Mouse (Mus musculus): ENCODE measurements at regions not wholly inside any gene's neighbourhood (a gene's known extent, or its start where the extent isn't known, plus 50 kb on each side); places are given as distances from the start of the nearest gene placed in this dataset.

DNA sequence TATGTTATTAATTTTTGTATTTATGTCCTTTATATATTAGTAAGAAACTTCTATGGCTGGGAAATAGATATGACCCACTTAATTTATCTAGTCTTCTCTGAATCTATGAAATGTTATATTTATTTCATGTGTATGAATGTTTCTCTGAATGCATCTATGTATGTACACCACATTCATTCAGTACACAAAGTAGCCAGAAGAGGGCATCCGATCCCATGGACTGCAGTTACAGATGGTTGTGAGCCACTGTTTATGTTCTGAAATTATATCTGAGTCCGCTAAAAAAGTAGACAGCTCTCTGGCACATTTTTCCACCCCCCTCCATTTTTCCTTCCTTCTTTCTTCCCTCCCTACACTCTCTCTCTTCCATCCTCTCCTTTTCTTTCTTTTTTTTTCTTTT is 557.8 kb upstream of the Arpp21 start:
- H3K4me1 ChIP-seq (ENCODE audit: control insufficient read depth, insufficient read depth, low read length): no peaks in the 10 kb centered on the region
- no peak overlapping the region for H3K4me3 ChIP-seq (ENCODE audit: insufficient read depth, low read depth, low read length)
- H3K27me3 ChIP-seq (replicated peaks; ENCODE audit: control insufficient read depth, insufficient read depth, low read length): no peaks in the 10 kb centered on the region
- no peak for TF ChIP-seq POLR2A (IDR thresholded peaks at IDR 0.05; ENCODE audit: low read depth, low read length)
- TF ChIP-seq CTCF (conservative IDR thresholded peaks at IDR 0.05; ENCODE audit: insufficient read depth, insufficient read length, low read depth, low read length): no peak
- no peaks in the 10 kb centered on the region for H3K36me3 ChIP-seq (ENCODE audit: control insufficient read depth, insufficient read depth, low read length)
- WGBS: 73% methylated on average over 2 of the region's 2 CpGs
- peak; percentile 8 for DNase-seq
- H3K27ac ChIP-seq (ENCODE audit: insufficient read depth, low read depth, low read length): no peak overlapping the region

GRCm38 (mm10) chr9:112771981-112772380 is 536.2 kb upstream of the Arpp21 start:
- TF ChIP-seq POLR2A (IDR thresholded peaks at IDR 0.05; ENCODE audit: low read depth, low read length) (no peak), CTCF (conservative IDR thresholded peaks at IDR 0.05; ENCODE audit: insufficient read depth, insufficient read length, low read depth, low read length) (no peak)
- WGBS: 85% methylated on average over 3 of the region's 3 CpGs

GRCm38 (mm10) chr9:112744616-112745015 is 508.9 kb upstream of the Arpp21 start:
- H3K27ac ChIP-seq (ENCODE audit: insufficient read depth, low read depth, low read length): no peak overlapping the region
- H3K4me3 ChIP-seq (ENCODE audit: insufficient read depth, low read depth, low read length): no peak overlapping the region
- 41% methylated on average over 5 of the region's 5 CpGs for WGBS
- DNase-seq: no peak
- TF ChIP-seq CTCF (conservative IDR thresholded peaks at IDR 0.05; ENCODE audit: insufficient read depth, insufficient read length, low read depth, low read length) (no peak), POLR2A (IDR thresholded peaks at IDR 0.05; ENCODE audit: low read depth, low read length) (no peak)
- H3K36me3 ChIP-seq (ENCODE audit: control insufficient read depth, insufficient read depth, low read length): no peaks in the 10 kb centered on the region
- H3K27me3 ChIP-seq (replicated peaks; ENCODE audit: control insufficient read depth, insufficient read depth, low read length): no peaks in the 10 kb centered on the region
- H3K4me1 ChIP-seq (ENCODE audit: control insufficient read depth, insufficient read depth, low read length): peaks cover 6% of the 10 kb centered on the region; the same call in 1 of the 2 replicates

More at GRCm38 (mm10) chr9:112771981-112772380, 536.2 kb upstream of the Arpp21 start:
- DNase-seq: no peak
- H3K27ac ChIP-seq (ENCODE audit: insufficient read depth, low read depth, low read length): no peak overlapping the region
- H3K4me1 ChIP-seq (ENCODE audit: control insufficient read depth, insufficient read depth, low read length): no peaks in the 10 kb centered on the region
- no peak overlapping the region for H3K4me3 ChIP-seq (ENCODE audit: insufficient read depth, low read depth, low read length)
- H3K36me3 ChIP-seq (ENCODE audit: control insufficient read depth, insufficient read depth, low read length): no peaks in the 10 kb centered on the region
- H3K27me3 ChIP-seq (replicated peaks; ENCODE audit: control insufficient read depth, insufficient read depth, low read length): no peaks in the 10 kb centered on the region

DNA sequence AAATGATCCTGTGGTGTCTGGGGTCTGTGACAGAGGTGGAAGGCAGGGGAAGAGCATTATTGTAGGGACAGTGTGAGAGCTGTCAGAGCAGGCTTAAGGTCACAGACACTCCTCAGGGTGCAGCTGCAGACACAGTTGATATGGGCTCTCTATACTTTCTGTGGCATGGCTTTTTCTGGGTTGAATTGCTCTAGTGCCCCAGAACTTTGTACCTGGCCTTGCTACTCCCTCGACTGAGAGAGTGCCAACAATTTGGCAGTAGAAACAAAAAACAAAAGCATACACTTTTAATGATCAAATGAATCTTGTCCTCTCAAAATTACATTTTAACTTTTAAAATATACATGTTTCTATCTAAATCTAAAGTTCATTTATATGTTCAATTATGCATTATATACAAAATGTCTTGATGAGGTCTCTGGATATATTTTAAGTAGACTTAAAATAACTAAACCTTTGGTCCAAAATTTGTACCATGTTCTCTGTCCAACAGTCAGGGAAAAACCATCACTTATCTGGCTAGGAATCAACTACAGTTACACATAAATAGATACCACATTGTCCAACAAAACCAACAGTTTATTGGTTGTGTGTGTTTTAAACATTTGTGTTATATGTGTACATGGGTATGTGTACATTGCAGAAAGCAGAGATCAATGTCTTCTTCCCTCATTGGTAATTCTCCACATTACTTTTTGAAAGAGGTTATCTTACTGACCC is 508.3 kb upstream of the Arpp21 start:
- Histone ChIP-seq H3K27ac (ENCODE audit: insufficient read depth, low read depth, low read length) (peak overlapping the region; percentile 75), H3K36me3 (ENCODE audit: control insufficient read depth, insufficient read depth, low read length) (no peaks in the 10 kb centered on the region), H3K4me3 (ENCODE audit: insufficient read depth, low read depth, low read length) (no peak overlapping the region), H3K4me1 (ENCODE audit: control insufficient read depth, insufficient read depth, low read length) (peaks cover 6% of the 10 kb centered on the region; the same call in 1 of the 2 replicates), H3K27me3 (replicated peaks; ENCODE audit: control insufficient read depth, insufficient read depth, low read length) (no peaks in the 10 kb centered on the region)
- WGBS: 24% methylated on average over 1 of the region's 1 CpGs
- TF ChIP-seq CTCF (conservative IDR thresholded peaks at IDR 0.05; ENCODE audit: insufficient read depth, insufficient read length, low read depth, low read length): no peak
- peak; percentile 73 for DNase-seq

DNA sequence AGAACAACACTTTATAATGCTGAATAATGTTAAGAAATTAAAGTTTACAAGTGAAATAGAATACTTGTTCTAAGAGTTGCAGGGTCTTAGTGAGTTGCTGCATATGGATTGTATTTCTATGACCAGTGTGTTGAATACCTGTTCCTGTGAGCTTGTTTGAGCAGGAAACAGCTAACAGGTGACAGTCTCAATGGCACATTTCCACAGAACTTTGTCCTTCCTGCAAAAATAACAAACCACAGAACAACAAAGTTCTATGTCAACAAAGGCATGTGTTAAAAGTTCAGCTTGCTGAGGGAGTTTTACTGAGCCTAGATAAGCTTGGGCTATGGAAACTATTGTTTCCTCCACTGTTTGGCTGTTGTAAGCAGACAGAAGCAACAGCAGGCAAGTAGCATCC is 500.0 kb upstream of the Arpp21 start:
- TF ChIP-seq CTCF (conservative IDR thresholded peaks at IDR 0.05; ENCODE audit: insufficient read depth, insufficient read length, low read depth, low read length) (no peak), POLR2A (IDR thresholded peaks at IDR 0.05; ENCODE audit: low read depth, low read length) (no peak)
- peak; percentile 40 for DNase-seq
- Histone ChIP-seq H3K36me3 (ENCODE audit: control insufficient read depth, insufficient read depth, low read length) (no peaks in the 10 kb centered on the region), H3K27me3 (replicated peaks; ENCODE audit: control insufficient read depth, insufficient read depth, low read length) (no peaks in the 10 kb centered on the region), H3K4me1 (ENCODE audit: control insufficient read depth, insufficient read depth, low read length) (no peaks in the 10 kb centered on the region), H3K27ac (ENCODE audit: insufficient read depth, low read depth, low read length) (no peak overlapping the region), H3K4me3 (ENCODE audit: insufficient read depth, low read depth, low read length) (no peak overlapping the region)

GRCm38 (mm10) chr9:112725523-112725922 is 489.8 kb upstream of the Arpp21 start:
- no peaks in the 10 kb centered on the region for H3K36me3 ChIP-seq (ENCODE audit: control insufficient read depth, insufficient read depth, low read length)
- H3K27me3 ChIP-seq (replicated peaks; ENCODE audit: control insufficient read depth, insufficient read depth, low read length): no peaks in the 10 kb centered on the region
- peak; percentile 13 for DNase-seq
- no peak overlapping the region for H3K27ac ChIP-seq (ENCODE audit: insufficient read depth, low read depth, low read length)
- H3K4me1 ChIP-seq (ENCODE audit: control insufficient read depth, insufficient read depth, low read length): no peaks in the 10 kb centered on the region
- WGBS: 42% methylated on average over 8 of the region's 8 CpGs
- H3K4me3 ChIP-seq (ENCODE audit: insufficient read depth, low read depth, low read length): no peak overlapping the region
- TF ChIP-seq POLR2A (IDR thresholded peaks at IDR 0.05; ENCODE audit: low read depth, low read length): no peak
- peak; percentile 51 for TF ChIP-seq CTCF (conservative IDR thresholded peaks at IDR 0.05; ENCODE audit: insufficient read depth, insufficient read length, low read depth, low read length)

- DNase-seq: no peak
- no peak for TF ChIP-seq CTCF (conservative IDR thresholded peaks at IDR 0.05; ENCODE audit: insufficient read depth, insufficient read length, low read depth, low read length)
- TF ChIP-seq POLR2A (IDR thresholded peaks at IDR 0.05; ENCODE audit: low read depth, low read length): no peak
- Histone ChIP-seq H3K27me3 (replicated peaks; ENCODE audit: control insufficient read depth, insufficient read depth, low read length) (no peaks in the 10 kb centered on the region), H3K27ac (ENCODE audit: insufficient read depth, low read depth, low read length) (no peak overlapping the region), H3K36me3 (ENCODE audit: control insufficient read depth, insufficient read depth, low read length) (no peaks in the 10 kb centered on the region), H3K4me1 (ENCODE audit: control insufficient read depth, insufficient read depth, low read length) (no peaks in the 10 kb centered on the region), H3K4me3 (ENCODE audit: insufficient read depth, low read depth, low read length) (no peak overlapping the region)
- 53% methylated on average over 4 of the region's 4 CpGs for WGBS
Observed at GRCm38 (mm10) chr9:112725103-112725502, 489.4 kb upstream of the Arpp21 start.
